Mouse (Mus musculus) c-Kit-positive CD71-positive TER-119-negative erythroid progenitor cells, embryonic 14.5 days (primary cell): Measurements from ENCODE around the gene Ptpn22.

ENCODE experiments used
- DNase-seq: peaks from one replicate; pipeline ENCODE4 v3.0.0-alpha.2; 2013; ENCODE audit warnings: low read depth

Ptpn22 gene

DNA sequence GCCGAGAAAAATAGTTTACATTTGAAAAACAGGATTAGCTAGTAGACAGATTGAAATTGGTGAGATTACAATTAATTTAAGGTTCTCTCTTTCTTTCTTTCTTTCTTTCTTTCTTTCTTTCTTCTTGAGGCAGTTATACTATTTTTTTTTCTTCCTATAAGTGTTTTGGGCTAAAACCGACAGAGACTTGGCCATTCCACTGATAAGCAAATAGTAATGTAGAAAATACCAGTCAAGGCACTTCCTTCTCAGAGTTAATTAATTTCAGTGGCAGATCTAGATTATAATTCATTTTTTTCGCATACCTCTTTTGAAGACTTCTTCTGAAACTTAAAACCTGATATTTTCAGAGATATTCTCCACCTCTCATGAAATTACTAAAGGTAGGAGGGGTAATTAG lies 65.7 kb downstream of the Ptpn22 start:
- DNase-seq: no peak

DNA sequence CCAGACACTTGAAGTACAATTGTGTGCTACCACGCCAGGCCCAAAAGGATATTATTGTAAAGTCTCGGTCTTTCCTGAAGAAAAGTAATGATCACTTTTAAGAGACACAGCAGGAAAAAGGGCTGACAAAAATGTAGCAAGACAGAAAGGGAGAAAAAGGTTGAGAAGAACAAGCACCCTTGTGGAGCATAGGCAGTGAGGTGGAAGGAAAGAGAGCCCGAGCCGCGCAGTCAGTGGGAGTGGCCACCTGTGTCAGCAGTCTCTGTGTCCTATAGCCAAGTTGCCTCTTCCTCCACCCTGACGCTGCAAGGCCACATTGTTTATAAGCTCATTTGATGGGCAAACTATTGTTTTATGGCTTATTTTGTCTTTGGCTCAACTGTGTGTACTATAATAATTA lies 67.9 kb downstream of the Ptpn22 start:
- no peak for DNase-seq

- DNase-seq: no peak
Measured at GRCm38 (mm10) chr3:103944794-103945562, 85.4 kb downstream of the Ptpn22 start.

GRCm38 (mm10) chr3:103948666-103949065 lies 89.1 kb downstream of the Ptpn22 start:
- no peak for DNase-seq

GRCm38 (mm10) chr3:103960622-103961021 lies 101.0 kb downstream of the Ptpn22 start:
- DNase-seq: no peak
